Mouse (Mus musculus) small intestine, adult 2 months (tissue): ENCODE measurements around the gene Hoxd11.

Source experiments
- CTCF ChIP-seq: fragments of 200-500 bp; IDR thresholded peaks from 2 replicates; pipeline ENCODE4 v1.5.1; 2012; ENCODE audit warnings: low read depth, mild to moderate bottlenecking, control low read depth, inconsistent platforms, low read length, moderate library complexity, mixed read lengths; ENCODE audit not compliant: insufficient replicate concordance, insufficient read length; ENCODE audit errors: extremely low read depth
- POLR2A ChIP-seq: fragments of 200-500 bp; IDR thresholded peaks from 2 replicates; pipeline ENCODE4 v1.6.1; 2012; ENCODE audit warnings: low read depth, mild to moderate bottlenecking, control low read depth, inconsistent platforms, low read length, moderate library complexity

- TF ChIP-seq CTCF (no peak), POLR2A (no peak)
Measured at GRCm38 (mm10) chr2:74734996-74735811, 55.8 kb downstream of the Hoxd11 start.
